Mouse (Mus musculus): ENCODE measurements around the gene Pou4f2.

Pou4f2 gene

GRCm38 (mm10) chr8:78420101-78420503 lies 16.3 kb downstream of the Pou4f2 start:
- DNase-seq (ENCODE audit: inconsistent age in 2 of 2, low spot score in 1 of 2) = peak; percentile 8 to 48

- no peak for DNase-seq (ENCODE audit: inconsistent age in 2 of 2, low spot score in 1 of 2)
These were observed 17.2 kb downstream of the Pou4f2 start for GRCm38 (mm10) chr8:78419272-78419671.

- no peak for DNase-seq (ENCODE audit: inconsistent age in 2 of 2, low spot score in 1 of 2)
These were observed 45.7 kb downstream of the Pou4f2 start for GRCm38 (mm10) chr8:78390756-78391155.
